7 mouse cellular contexts compared by ENCODE assay signal in genomic region chr8:84513765-84514164, GRCm38 (mm10).
A peak's percentile ranks its signal among the peaks of the same experiment; 100 is the strongest.
DNase-seq lines count a peak whose midpoint lies in the region; ATAC-seq and TF ChIP-seq lines count a peak whose summit lies in the region.

No protein-coding gene starts in this region.

- in situ Hi-C loops in ES-E14 (cut with MboI; ENCODE audit: low sequenced_read_pairs in 2 of 2, unreplicated experiment in 2 of 2): no loop called here

- intact Hi-C loops in left cerebral cortex, adult 2 months (cut with DNase I): loop anchor here (1.0 kb wide), 1 partner anchor 149 kb away; no protein-coding TSS in a partner anchor

- H3K9ac ChIP-seq in ES-E14 (ENCODE audit: insufficient read depth, low read depth, low read length, poor library complexity, severe bottlenecking): no peak overlapping the region
- H3K9ac ChIP-seq in embryonic facial prominence, embryonic 11.5 days (replicated peaks; ENCODE audit: low read length): no peak overlapping the region

- ATAC-seq in embryonic facial prominence, embryonic 11.5 days (replicated peaks; ENCODE audit: insufficient number of reproducible peaks, low FRiP score, low TSS enrichment, low read depth): no peak

- H3K27me3 ChIP-seq in embryonic facial prominence, embryonic 11.5 days (ENCODE audit: control insufficient read depth, insufficient read depth, low read length): no peaks in the 10 kb centered on the region

- H3K4me3 ChIP-seq in left cerebral cortex, adult 2 months: no peak overlapping the region
- H3K4me3 ChIP-seq in ES-E14 (ENCODE audit: insufficient read depth in 1 of 2, low read depth in 1 of 2, low read length in 2 of 2, poor library complexity in 1 of 2, severe bottlenecking in 1 of 2): no peak overlapping the region
- no peak overlapping the region for H3K4me3 ChIP-seq in embryonic facial prominence, embryonic 11.5 days (ENCODE audit: low read depth, low read length)

- H3K27ac ChIP-seq in left cerebral cortex, adult 2 months: no peak overlapping the region
- H3K27ac ChIP-seq in ES-E14 (ENCODE audit: insufficient read depth, low read depth, low read length, poor library complexity, severe bottlenecking): no peak overlapping the region
- no peak overlapping the region for H3K27ac ChIP-seq in embryonic facial prominence, embryonic 11.5 days (replicated peaks; ENCODE audit: low read depth, low read length)

- H3K9me3 ChIP-seq in ES-E14 (ENCODE audit: control insufficient read depth, insufficient read depth, low read depth, low read length): no peaks in the 10 kb centered on the region
- H3K9me3 ChIP-seq in embryonic facial prominence, embryonic 11.5 days (replicated peaks; ENCODE audit: control insufficient read depth, low read length): no peaks in the 10 kb centered on the region

- DNase-seq in left cerebral cortex, adult 2 months (ENCODE audit: extremely low spot score in 1 of 2, low spot score in 2 of 2): no peak
- DNase-seq in left cerebral cortex, adult 11 months (ENCODE audit: low spot score): no peak
- peak; percentile 26 for DNase-seq in ES-E14 (ENCODE audit: low read depth, low spot score)
- DNase-seq in adrenal gland, postnatal 14 days: peak; percentile 54
- DNase-seq in embryonic facial prominence, embryonic 11.5 days (ENCODE audit: low spot score): peak; percentile 8
- peak; percentile 63 for DNase-seq in retina, postnatal 1 day
- DNase-seq in frontal cortex, postnatal 25 days (ENCODE audit: low spot score in 2 of 2): no peak

- WGBS in embryonic facial prominence, embryonic 11.5 days: 19% methylated on average over 2 of the region's 2 CpGs

- H3K36me3 ChIP-seq in ES-E14 (ENCODE audit: control insufficient read depth, insufficient read depth, low read length, poor library complexity, severe bottlenecking): no peaks in the 10 kb centered on the region
- no peaks in the 10 kb centered on the region for H3K36me3 ChIP-seq in embryonic facial prominence, embryonic 11.5 days (replicated peaks; ENCODE audit: control insufficient read depth, insufficient read depth, low read depth, low read length)

- TF ChIP-seq CTCF in left cerebral cortex, adult 2 months (IDR thresholded peaks at IDR 0.05): peak; percentile 72

- H3K4me1 ChIP-seq in ES-E14 (ENCODE audit: control insufficient read depth in 2 of 2, insufficient read depth in 2 of 2, low read length in 2 of 2, poor library complexity in 1 of 2): no peaks in the 10 kb centered on the region; a peak in 1 of 4 replicates
- no peaks in the 10 kb centered on the region for H3K4me1 ChIP-seq in embryonic facial prominence, embryonic 11.5 days (ENCODE audit: control insufficient read depth, insufficient read depth, low read length)

- no peak overlapping the region for H3K4me2 ChIP-seq in embryonic facial prominence, embryonic 11.5 days (ENCODE audit: low read depth, low read length)

TF ChIP-seq in ES-E14, 5 proteins besides CTCF, POLR2A, EP300 and RAD21:
- TF ChIP-seq HCFC1 (IDR thresholded peaks at IDR 0.05; ENCODE audit: borderline replicate concordance, insufficient read depth, low read length): no peak
- no peak for TF ChIP-seq ZC3H11A (IDR thresholded peaks at IDR 0.05; ENCODE audit: borderline replicate concordance, low read depth, low read length)
- no peak for TF ChIP-seq CHD2 (IDR thresholded peaks at IDR 0.05; ENCODE audit: low read depth, low read length)
- no peak for TF ChIP-seq ZNF384 (IDR thresholded peaks at IDR 0.05; ENCODE audit: low read depth, low read length)
- TF ChIP-seq MAFK (IDR thresholded peaks at IDR 0.05; ENCODE audit: insufficient read depth, low read depth, low read length): no peak

Comparison
In these comparisons a context has a peak if more than half of its experiments do, and no peak if none do; other contexts are left out.
1. DNase-seq: peak in ES-E14 (single experiment), adrenal gland, postnatal 14 days (single experiment), embryonic facial prominence, embryonic 11.5 days (single experiment) and retina, postnatal 1 day (single experiment); none in left cerebral cortex, adult 2 months (0 of 2), left cerebral cortex, adult 11 months (single experiment) and frontal cortex, postnatal 25 days (0 of 2).